8 mouse cellular contexts compared by ENCODE assay signal in the genomic region with DNA sequence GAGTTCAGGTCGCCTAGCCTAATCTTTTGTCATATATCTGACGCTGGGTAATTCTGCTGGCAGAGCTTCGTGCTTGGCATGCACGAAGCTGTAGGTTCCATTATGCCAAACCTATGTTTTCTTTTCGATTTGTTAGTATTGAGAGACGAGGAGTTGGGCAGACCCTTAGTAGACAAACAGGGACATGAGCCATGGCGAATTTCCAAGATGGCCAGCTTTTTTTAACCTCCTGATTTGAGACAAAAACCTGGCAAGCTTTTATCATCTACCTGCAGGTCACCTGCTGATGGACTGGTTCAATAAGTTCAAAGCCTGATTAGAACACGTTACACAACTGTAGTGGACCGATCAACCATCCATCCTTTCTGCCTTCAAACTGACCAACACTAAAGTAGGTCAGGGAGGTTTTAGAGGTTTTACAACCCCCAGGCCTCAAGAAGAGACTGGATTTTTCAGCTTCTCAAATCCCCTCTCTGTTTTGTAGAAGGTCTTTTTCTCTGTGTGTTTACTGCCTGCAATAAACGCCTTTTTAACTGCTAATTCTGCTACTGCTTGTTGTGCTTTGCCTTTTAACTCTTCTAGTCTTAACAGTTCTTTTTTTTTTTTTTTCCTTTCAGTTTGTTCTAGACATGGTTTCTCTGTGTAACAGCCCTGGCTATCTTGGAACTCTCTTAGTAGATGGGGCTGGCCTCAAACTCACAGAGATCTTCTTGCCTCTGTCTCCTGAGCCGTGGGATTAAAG. TPM values are rescaled to one million over a fixed set of nuclear protein-coding genes. Genes with fewer than 3 reads are reported as not detected.
DNase-seq lines count a peak whose midpoint lies in the region; ATAC-seq and TF ChIP-seq lines count a peak whose summit lies in the region.

No protein-coding gene starts in this region.

- TF ChIP-seq EP300 in liver, embryonic 14.5 days (IDR thresholded peaks at IDR 0.05; ENCODE audit: low read depth): peak; percentile 51

- DNase-seq in kidney, adult 2 months: no peak
- no peak for DNase-seq in kidney, adult 11 months
- DNase-seq in embryonic facial prominence, embryonic 11.5 days (ENCODE audit: low spot score): no peak
- DNase-seq in liver, embryonic 14.5 days (ENCODE audit: low read depth in 3 of 3, low spot score in 3 of 3): peak; percentile 41 to 62 (median 51)

- no peaks in the 10 kb centered on the region for H3K36me3 ChIP-seq in kidney, adult 2 months (ENCODE audit: control insufficient read depth, insufficient read depth, low read length)
- peaks cover 17% of the 10 kb centered on the region for H3K36me3 ChIP-seq in E14TG2a.4 (ENCODE audit: insufficient read depth, low read length)
- H3K36me3 ChIP-seq in embryonic facial prominence, embryonic 11.5 days (replicated peaks; ENCODE audit: control insufficient read depth, insufficient read depth, low read depth, low read length): no peaks in the 10 kb centered on the region
- no peaks in the 10 kb centered on the region for H3K36me3 ChIP-seq in hindbrain, embryonic 12.5 days
- H3K36me3 ChIP-seq in liver, embryonic 14.5 days (replicated peaks; ENCODE audit: control insufficient read depth, insufficient read depth, low read depth): peaks cover 5% of the 10 kb centered on the region
- 0 out of 2 replicates have a peak, but pooled peaks cover 2% of the 10 kb centered on the region for H3K36me3 ChIP-seq in stomach, embryonic 14.5 days (ENCODE audit: control insufficient read depth, insufficient read depth, low read length)

- H3K4me2 ChIP-seq in embryonic facial prominence, embryonic 11.5 days (ENCODE audit: low read depth, low read length): peak overlapping the region; percentile 40
- peak overlapping the region; percentile 80 for H3K4me2 ChIP-seq in hindbrain, embryonic 12.5 days (replicated peaks)
- H3K4me2 ChIP-seq in liver, embryonic 14.5 days (ENCODE audit: low read depth): peak overlapping the region; percentile 98
- H3K4me2 ChIP-seq in stomach, embryonic 14.5 days (replicated peaks; ENCODE audit: low read depth, low read length): peak overlapping the region; percentile 42

- no peak for TF ChIP-seq CTCF in kidney, adult 2 months (conservative IDR thresholded peaks at IDR 0.05; ENCODE audit: insufficient read depth, insufficient read length, low read depth, low read length)
- no peak for TF ChIP-seq CTCF in E14TG2a.4 (conservative IDR thresholded peaks at IDR 0.05; ENCODE audit: low read length)
- TF ChIP-seq CTCF in liver, embryonic 14.5 days (IDR thresholded peaks at IDR 0.05; ENCODE audit: low read depth): no peak

- H3K9me3 ChIP-seq in E14TG2a.4 (ENCODE audit: low read length): no peaks in the 10 kb centered on the region
- no peaks in the 10 kb centered on the region for H3K9me3 ChIP-seq in embryonic facial prominence, embryonic 11.5 days (replicated peaks; ENCODE audit: control insufficient read depth, low read length)
- no peaks in the 10 kb centered on the region for H3K9me3 ChIP-seq in hindbrain, embryonic 12.5 days (replicated peaks)
- H3K9me3 ChIP-seq in liver, embryonic 14.5 days (ENCODE audit: control insufficient read depth, low read length): no peaks in the 10 kb centered on the region
- no peaks in the 10 kb centered on the region for H3K9me3 ChIP-seq in stomach, embryonic 14.5 days (ENCODE audit: control insufficient read depth, low read depth, low read length)

- ATAC-seq in embryonic facial prominence, embryonic 11.5 days (replicated peaks; ENCODE audit: insufficient number of reproducible peaks, low FRiP score, low TSS enrichment, low read depth): no peak
- no peak for ATAC-seq in hindbrain, embryonic 12.5 days (ENCODE audit: low FRiP score)
- ATAC-seq in liver, embryonic 14.5 days (ENCODE audit: insufficient read depth): no peak; the same call in 1 of the 2 replicates
- ATAC-seq in stomach, embryonic 14.5 days (ENCODE audit: insufficient number of reproducible peaks, insufficient read depth, low FRiP score, low read depth): no peak
- ATAC-seq in activated CD4-positive, CD25-positive, alpha-beta regulatory T cell, adult 4 months: no peak

- H3K4me3 ChIP-seq in kidney, adult 2 months (ENCODE audit: insufficient read depth, low read depth, low read length): 0 out of 2 replicates have a peak overlapping the region, but pooled peaks have one; percentile 84
- H3K4me3 ChIP-seq in E14TG2a.4 (replicated peaks; ENCODE audit: low read length): peak overlapping the region; percentile 93
- H3K4me3 ChIP-seq in embryonic facial prominence, embryonic 11.5 days (ENCODE audit: low read depth, low read length): peak overlapping the region; percentile 95
- peak overlapping the region; percentile 91 for H3K4me3 ChIP-seq in hindbrain, embryonic 12.5 days
- H3K4me3 ChIP-seq in liver, embryonic 14.5 days (ENCODE audit: insufficient read depth in 1 of 2, low read depth in 2 of 2, low read length in 2 of 2): peak overlapping the region; percentile 86 to 99
- peak overlapping the region; percentile 95 for H3K4me3 ChIP-seq in stomach, embryonic 14.5 days (ENCODE audit: low read depth, low read length)

- H3K9ac ChIP-seq in embryonic facial prominence, embryonic 11.5 days (replicated peaks; ENCODE audit: low read length): peak overlapping the region; percentile 57
- H3K9ac ChIP-seq in hindbrain, embryonic 12.5 days: peak overlapping the region; percentile 47
- peak overlapping the region; percentile 92 for H3K9ac ChIP-seq in liver, embryonic 14.5 days (replicated peaks)
- no peak overlapping the region for H3K9ac ChIP-seq in stomach, embryonic 14.5 days (replicated peaks; ENCODE audit: low read depth, low read length)

- 34% methylated on average over 11 of the region's 11 CpGs for WGBS in kidney, adult 2 months
- WGBS in embryonic facial prominence, embryonic 11.5 days: 37% methylated on average over 11 of the region's 11 CpGs
- WGBS in hindbrain, embryonic 12.5 days: 35% methylated on average over 11 of the region's 11 CpGs
- WGBS in liver, embryonic 14.5 days (ENCODE audit: insufficient replicate concordance): 6% methylated on average over 11 of the region's 11 CpGs
- WGBS in stomach, embryonic 14.5 days: 38% methylated on average over 11 of the region's 11 CpGs

- no peaks in the 10 kb centered on the region for H3K27me3 ChIP-seq in kidney, adult 2 months (replicated peaks; ENCODE audit: control insufficient read depth, insufficient read depth, low read length)
- peaks cover 3% of the 10 kb centered on the region for H3K27me3 ChIP-seq in E14TG2a.4 (ENCODE audit: insufficient read depth, low read length)
- no peaks in the 10 kb centered on the region for H3K27me3 ChIP-seq in embryonic facial prominence, embryonic 11.5 days (ENCODE audit: control insufficient read depth, insufficient read depth, low read length)
- H3K27me3 ChIP-seq in hindbrain, embryonic 12.5 days: no peaks in the 10 kb centered on the region
- no peaks in the 10 kb centered on the region for H3K27me3 ChIP-seq in liver, embryonic 14.5 days (ENCODE audit: control insufficient read depth, insufficient read depth, low read length)
- no peaks in the 10 kb centered on the region for H3K27me3 ChIP-seq in stomach, embryonic 14.5 days (ENCODE audit: control insufficient read depth, insufficient read depth, low read length)

- H3K27ac ChIP-seq in kidney, adult 2 months (ENCODE audit: insufficient read depth, low read depth, low read length): peak overlapping the region; percentile 44
- no peak overlapping the region for H3K27ac ChIP-seq in embryonic facial prominence, embryonic 11.5 days (replicated peaks; ENCODE audit: low read depth, low read length)
- peak overlapping the region; percentile 97 for H3K27ac ChIP-seq in hindbrain, embryonic 12.5 days
- H3K27ac ChIP-seq in liver, embryonic 14.5 days: peak overlapping the region; percentile 98
- H3K27ac ChIP-seq in stomach, embryonic 14.5 days (ENCODE audit: low read length): peak overlapping the region; percentile 99; the same call in 1 of the 2 replicates

- TF ChIP-seq POLR2A in kidney, adult 2 months (IDR thresholded peaks at IDR 0.05; ENCODE audit: low read depth, low read length): no peak

- H3K4me1 ChIP-seq in kidney, adult 2 months (ENCODE audit: control insufficient read depth, insufficient read depth, low read length): peaks cover 17% of the 10 kb centered on the region; the same call in 1 of the 2 replicates
- peaks cover 28% of the 10 kb centered on the region for H3K4me1 ChIP-seq in E14TG2a.4 (replicated peaks; ENCODE audit: low read depth, low read length)
- no peaks in the 10 kb centered on the region for H3K4me1 ChIP-seq in embryonic facial prominence, embryonic 11.5 days (ENCODE audit: control insufficient read depth, insufficient read depth, low read length)
- peaks cover 18% of the 10 kb centered on the region for H3K4me1 ChIP-seq in hindbrain, embryonic 12.5 days
- peaks cover 50 to 55% of the 10 kb centered on the region in 2 experiments for H3K4me1 ChIP-seq in liver, embryonic 14.5 days (replicated peaks; ENCODE audit: control insufficient read depth in 2 of 2, insufficient read depth in 2 of 2, low read length in 1 of 2)
- H3K4me1 ChIP-seq in stomach, embryonic 14.5 days (ENCODE audit: control insufficient read depth, insufficient read depth, low read length): peaks cover 12% of the 10 kb centered on the region; the same call in 1 of the 2 replicates

RNA-seq across cellular contexts. Expression of a gene that starts 0.8 kb away (rescaled TPM):
- 6.3 and 6.4 TPM in 2 replicates for polyA plus RNA-seq in kidney, adult 2 months (2012; rRNA removed)
- polyA plus RNA-seq in embryonic facial prominence, embryonic 11.5 days (2014; fragmentation: Nextera tagmentation; extraction: Ambion mirVana): 33.9 and 38.6 TPM in 2 replicates
- polyA plus RNA-seq in hindbrain, embryonic 12.5 days (2016; fragmentation: Nextera tagmentation; extraction: Ambion mirVana): 29.9 and 33.9 TPM in 2 replicates
- polyA plus RNA-seq in liver, embryonic 14.5 days (2012; rRNA removed): 19.1 and 25.5 TPM in 2 replicates
- polyA plus RNA-seq in liver, embryonic 14.5 days (2014; fragmentation: Nextera tagmentation; extraction: Ambion mirVana): 19.2 and 26.5 TPM in 2 replicates
- polyA plus RNA-seq in stomach, embryonic 14.5 days (2014; fragmentation: Nextera tagmentation; extraction: Ambion mirVana): 35.6 and 38.8 TPM in 2 replicates
- 10 to 100 TPM; 23.7 to 26.3 TPM for polyA plus RNA-seq in activated CD4-positive, CD25-positive, alpha-beta regulatory T cell, adult 4 months (2017; shearing (Covaris generic))

RNA-seq across cellular contexts. Expression of a gene that starts 1.1 kb away (rescaled TPM):
- not detected in 2 replicates for polyA plus RNA-seq in kidney, adult 2 months (2012; rRNA removed)
- polyA plus RNA-seq in embryonic facial prominence, embryonic 11.5 days (2014; fragmentation: Nextera tagmentation; extraction: Ambion mirVana): 0.41 TPM in 1 of 2 replicates, not detected in the other
- 0.21 TPM in 1 of 2 replicates, not detected in the other for polyA plus RNA-seq in hindbrain, embryonic 12.5 days (2016; fragmentation: Nextera tagmentation; extraction: Ambion mirVana)
- not detected in 2 replicates for polyA plus RNA-seq in liver, embryonic 14.5 days (2012; rRNA removed)
- polyA plus RNA-seq in liver, embryonic 14.5 days (2014; fragmentation: Nextera tagmentation; extraction: Ambion mirVana): 0.29 and 0.37 TPM in 2 replicates
- polyA plus RNA-seq in stomach, embryonic 14.5 days (2014; fragmentation: Nextera tagmentation; extraction: Ambion mirVana): 0.41 TPM in 1 of 2 replicates, not detected in the other
- not detected for polyA plus RNA-seq in activated CD4-positive, CD25-positive, alpha-beta regulatory T cell, adult 4 months (2017; shearing (Covaris generic))

RNA-seq across cellular contexts. Expression of a gene that starts 59.2 kb away (rescaled TPM):
- not detected in 2 replicates for polyA plus RNA-seq in kidney, adult 2 months (2012; rRNA removed)
- not detected in 2 replicates for polyA plus RNA-seq in embryonic facial prominence, embryonic 11.5 days (2014; fragmentation: Nextera tagmentation; extraction: Ambion mirVana)
- not detected in 2 replicates for polyA plus RNA-seq in hindbrain, embryonic 12.5 days (2016; fragmentation: Nextera tagmentation; extraction: Ambion mirVana)
- polyA plus RNA-seq in liver, embryonic 14.5 days (2012; rRNA removed): 0.01 and 0.02 TPM in 2 replicates
- polyA plus RNA-seq in liver, embryonic 14.5 days (2014; fragmentation: Nextera tagmentation; extraction: Ambion mirVana): not detected in 2 replicates
- polyA plus RNA-seq in stomach, embryonic 14.5 days (2014; fragmentation: Nextera tagmentation; extraction: Ambion mirVana): not detected in 2 replicates
- polyA plus RNA-seq in activated CD4-positive, CD25-positive, alpha-beta regulatory T cell, adult 4 months (2017; shearing (Covaris generic)): not detected

Comparison
In these comparisons a context has a peak if more than half of its experiments do, and no peak if none do; other contexts are left out.
1. DNase-seq: peak in liver, embryonic 14.5 days (3 of 3); none in kidney, adult 2 months (single experiment), kidney, adult 11 months (single experiment) and embryonic facial prominence, embryonic 11.5 days (single experiment).
2. H3K4me2 ChIP-seq: peak in every context shown above with its lines; median percentile 98 in liver, embryonic 14.5 days; 80 in hindbrain, embryonic 12.5 days; 42 in stomach, embryonic 14.5 days; 40 in embryonic facial prominence, embryonic 11.5 days.
3. Peak in every context shown above with its lines, with median percentiles within 50 percentile points of each other: H3K4me3 ChIP-seq.